Mouse (Mus musculus) stomach, postnatal 0 days (tissue): ENCODE measurements around the gene Neb. TPM values are rescaled to one million over a fixed set of nuclear protein-coding genes. Genes with fewer than 3 reads are reported as not detected.

Experiments
- ATAC-seq: fragments of 200-750 bp; cut with Nextera tagmentation; 2 replicates; pipeline ENCODE4 v1.8.0; 2017; ENCODE audit not compliant: low FRiP score, low TSS enrichment
- DNase-seq: peaks from one replicate; pipeline ENCODE4 v3.0.0-alpha.2; 2016; ENCODE audit warnings: low spot score
- H3K27ac ChIP-seq: fragments of 300-500 bp; sonication (generic); replicated peaks from 2 replicates; pipeline ENCODE4 v1.5.1; 2014; ENCODE audit warnings: mild to moderate bottlenecking, control low read depth
- H3K27me3 ChIP-seq: fragments of 300-500 bp; sonication (generic); 2 replicates; pipeline ENCODE4 v1.6.1; 2014; ENCODE audit warnings: low read length; ENCODE audit not compliant: control insufficient read depth, insufficient read depth
- H3K36me3 ChIP-seq: fragments of 300-500 bp; sonication (generic); 2 replicates; pipeline ENCODE4 v1.6.1; 2014; ENCODE audit warnings: low read length, mixed read lengths; ENCODE audit not compliant: control insufficient read depth, insufficient read depth
- H3K4me1 ChIP-seq: fragments of 300-500 bp; sonication (generic); replicated peaks from 2 replicates; pipeline ENCODE4 v1.6.1; 2014; ENCODE audit warnings: antibody characterized with exemption; ENCODE audit not compliant: control insufficient read depth, insufficient read depth
- H3K4me2 ChIP-seq: fragments of 300-500 bp; sonication (generic); replicated peaks from 2 replicates; pipeline ENCODE4 v1.6.1; 2014; ENCODE audit warnings: low read depth, mild to moderate bottlenecking, control low read depth, moderate library complexity
- H3K4me3 ChIP-seq: fragments of 300-500 bp; sonication (generic); 2 replicates; pipeline ENCODE4 v1.5.1; 2014; ENCODE audit warnings: low read depth, low read length, control low read depth
- H3K9ac ChIP-seq: fragments of 300-500 bp; sonication (generic); 2 replicates; pipeline ENCODE4 v1.6.1; 2014; ENCODE audit warnings: mild to moderate bottlenecking, low read length, control low read depth, mixed read lengths
- H3K9me3 ChIP-seq: fragments of 300-500 bp; sonication (generic); 2 replicates; pipeline ENCODE4 v1.6.1; 2016; ENCODE audit warnings: low read length; ENCODE audit not compliant: control insufficient read depth
- CTCF ChIP-seq: IDR thresholded peaks from 2 replicates; pipeline ENCODE4 v1.5.1; 2016; ENCODE audit warnings: antibody characterized with exemption, low read depth, mild to moderate bottlenecking, moderate library complexity
- EP300 ChIP-seq: optimal IDR thresholded peaks from 2 replicates; pipeline ENCODE3; 2016; ENCODE audit warnings: antibody characterized with exemption
- whole genome bisulfite sequencing: fragments of 180-500 bp; shearing (Covaris S2); extraction: QIAGEN DNeasy Blood & Tissue Kit; methylation state at CpG from one replicate; pipeline ENCODE4 v1.1.7; 2014; 5-methylcytosine and 5-hydroxymethylcytosine counted together
- polyA plus RNA-seq: library from polyadenylated mRNA; unstranded; fragments of >200 nt; fragmentation: Nextera tagmentation; extraction: Ambion mirVana; gene quantifications from 2 replicates; pipeline ENCODE4 v1.2.1, GENCODE M21; 2015

Neb gene
- polyA plus RNA-seq, 1 experiment from 2014 or later = 1.2 TPM

DNA sequence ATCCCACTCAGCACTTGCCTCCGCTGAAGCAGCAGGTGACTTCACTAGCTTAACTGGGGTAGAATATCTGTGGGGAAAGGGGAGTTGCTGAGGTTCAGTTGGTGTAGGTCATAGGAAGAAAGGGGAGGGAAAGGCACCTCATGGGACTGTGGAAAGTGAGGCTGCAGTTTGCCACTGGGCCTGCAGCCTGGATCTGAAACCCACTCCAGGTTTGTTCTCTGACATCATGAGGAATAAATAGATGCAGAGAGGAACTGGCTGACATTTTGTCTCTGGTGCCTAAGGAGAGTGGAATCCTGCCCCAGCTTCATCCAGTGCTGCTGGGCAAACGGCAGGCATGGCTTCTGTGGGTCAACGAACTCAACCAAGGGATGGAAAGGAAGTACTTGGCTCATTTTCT is 46.5 kb downstream of the Neb start:
- TF ChIP-seq EP300 (no peak), CTCF (no peak)
- 81% methylated on average over 3 of the region's 3 CpGs for WGBS
- H3K36me3 ChIP-seq = no peaks in the 10 kb centered on the region
- H3K9ac ChIP-seq = no peak overlapping the region
- no peak overlapping the region for H3K4me2 ChIP-seq
- DNase-seq (no peak), ATAC-seq (no peak)
- H3K4me1 ChIP-seq = no peaks in the 10 kb centered on the region
- H3K27me3 ChIP-seq = no peaks in the 10 kb centered on the region
- no peak overlapping the region for H3K27ac ChIP-seq
- H3K4me3 ChIP-seq = no peak overlapping the region
- no peaks in the 10 kb centered on the region for H3K9me3 ChIP-seq

DNA sequence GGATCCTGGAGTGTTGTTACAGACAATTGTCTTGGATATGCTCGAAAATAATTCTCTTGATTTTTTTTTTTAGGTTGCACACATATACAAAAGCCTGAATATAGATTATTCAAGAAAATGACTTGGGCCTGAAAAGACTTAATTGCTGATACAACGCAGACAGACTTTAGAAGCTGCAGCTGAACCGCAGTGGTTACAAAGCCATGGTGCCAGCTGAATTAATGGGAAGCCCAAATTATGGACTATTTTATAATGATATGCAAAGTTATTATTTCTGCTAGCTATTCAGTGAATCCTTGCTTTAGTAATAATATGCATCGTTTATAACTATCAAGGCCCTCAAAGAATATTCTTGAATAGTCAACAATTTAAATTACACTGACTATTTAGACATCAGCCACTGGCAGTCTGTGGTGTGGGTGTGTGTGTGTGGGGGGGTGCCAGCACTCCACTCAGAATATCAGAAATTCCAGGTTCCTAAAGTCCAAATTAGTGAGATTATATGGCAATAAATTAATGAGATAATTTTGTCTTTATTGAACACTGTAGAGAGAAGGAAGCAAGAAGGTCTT is 50.9 kb downstream of the Neb start:
- no peak overlapping the region for H3K4me3 ChIP-seq
- no peak overlapping the region for H3K27ac ChIP-seq
- no peak for DNase-seq
- H3K27me3 ChIP-seq = no peaks in the 10 kb centered on the region
- H3K4me2 ChIP-seq = no peak overlapping the region
- TF ChIP-seq EP300 = no peak
- no peak for TF ChIP-seq CTCF
- no peak overlapping the region for H3K9ac ChIP-seq
- 82% methylated on average over 4 of the region's 4 CpGs for WGBS
- H3K36me3 ChIP-seq = no peaks in the 10 kb centered on the region
- no peaks in the 10 kb centered on the region for H3K9me3 ChIP-seq
- no peaks in the 10 kb centered on the region for H3K4me1 ChIP-seq
- no peak for ATAC-seq

DNA sequence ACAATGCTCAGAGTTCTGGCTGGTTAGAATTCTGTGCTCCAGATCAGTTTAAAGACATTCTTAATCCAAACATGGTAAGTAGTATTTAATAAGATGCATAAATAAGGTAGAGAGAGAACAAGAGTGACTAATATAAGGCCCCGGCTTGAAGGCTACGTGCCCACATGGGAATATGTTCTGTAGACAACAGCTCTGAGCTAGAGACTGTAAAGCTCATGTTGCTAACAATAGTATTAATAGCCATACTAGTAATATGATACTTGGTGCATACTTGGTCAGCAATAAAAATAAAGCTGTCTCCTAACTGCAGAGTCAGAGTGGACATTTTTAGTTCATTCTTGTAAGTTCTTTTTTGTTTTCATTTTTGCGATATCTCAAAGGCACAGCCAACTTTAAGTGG is 56.4 kb downstream of the Neb start:
- TF ChIP-seq CTCF = no peak
- TF ChIP-seq EP300 = no peak
- H3K9me3 ChIP-seq = no peaks in the 10 kb centered on the region
- 58% methylated on average over 3 of the region's 3 CpGs for WGBS
- H3K27ac ChIP-seq = no peak overlapping the region
- no peak for DNase-seq
- H3K4me1 ChIP-seq = no peaks in the 10 kb centered on the region
- ATAC-seq = no peak
- H3K36me3 ChIP-seq = no peaks in the 10 kb centered on the region
- H3K27me3 ChIP-seq = no peaks in the 10 kb centered on the region
- no peak overlapping the region for H3K4me3 ChIP-seq
- H3K9ac ChIP-seq = no peak overlapping the region
- no peak overlapping the region for H3K4me2 ChIP-seq

DNA sequence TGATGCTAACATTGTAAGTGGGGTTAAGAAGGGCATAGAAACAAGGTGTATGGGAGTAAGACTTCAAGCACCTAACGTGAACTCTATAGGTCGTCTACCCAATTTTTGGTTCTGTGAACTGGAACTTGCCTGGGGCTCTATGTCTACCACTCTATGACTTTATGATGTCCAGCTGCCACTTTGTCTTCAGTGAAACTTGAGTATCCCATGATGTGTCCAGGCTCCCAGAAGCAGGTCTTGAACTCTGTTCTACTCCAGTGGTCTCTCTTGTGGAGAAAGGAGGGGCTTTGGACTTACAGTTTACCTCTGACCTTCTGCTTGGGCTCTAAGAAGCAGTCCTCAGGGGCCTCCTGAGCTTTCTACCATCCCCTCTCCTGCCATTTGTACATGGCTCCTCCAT is 58.1 kb downstream of the Neb start:
- no peaks in the 10 kb centered on the region for H3K27me3 ChIP-seq
- no peak overlapping the region for H3K9ac ChIP-seq
- H3K36me3 ChIP-seq = no peaks in the 10 kb centered on the region
- H3K27ac ChIP-seq = no peak overlapping the region
- H3K9me3 ChIP-seq = no peaks in the 10 kb centered on the region
- no peaks in the 10 kb centered on the region for H3K4me1 ChIP-seq
- H3K4me2 ChIP-seq = no peak overlapping the region
- 92% methylated on average over 2 of the region's 2 CpGs for WGBS
- TF ChIP-seq EP300 (no peak), CTCF (no peak)
- DNase-seq (no peak), ATAC-seq (no peak)
- H3K4me3 ChIP-seq = no peak overlapping the region

DNA sequence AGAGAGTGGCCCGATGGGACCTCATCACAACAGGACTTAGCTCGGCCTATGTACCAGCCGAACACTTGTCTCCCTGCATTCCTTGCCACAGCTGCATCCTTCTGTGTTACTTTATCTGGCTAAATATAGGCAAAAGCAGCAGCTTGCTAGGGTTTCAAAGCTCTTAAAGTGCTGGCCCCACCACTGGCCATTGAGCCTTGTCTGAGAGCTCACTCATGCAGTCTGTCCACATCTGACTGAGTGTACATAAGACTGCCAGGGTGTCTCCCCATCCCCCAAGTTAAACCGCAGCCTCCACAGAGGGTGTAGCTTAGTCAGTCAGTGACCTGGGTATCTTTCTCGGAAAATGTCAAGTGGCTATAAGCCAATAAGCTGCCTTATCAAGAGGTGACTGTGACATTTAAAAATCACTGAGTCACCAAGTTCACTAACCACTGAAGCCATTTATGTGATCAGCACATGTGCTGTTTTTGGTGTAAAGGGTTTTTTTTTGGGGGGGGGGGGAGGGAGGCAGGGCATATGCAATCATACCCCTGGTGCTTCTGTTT is 59.2 kb downstream of the Neb start:
- H3K4me1 ChIP-seq = no peaks in the 10 kb centered on the region
- H3K4me3 ChIP-seq = no peak overlapping the region
- peak; percentile 61 for DNase-seq
- no peaks in the 10 kb centered on the region for H3K36me3 ChIP-seq
- no peak overlapping the region for H3K9ac ChIP-seq
- WGBS = 46% methylated on average over 5 of the region's 5 CpGs
- peak; percentile 96 for ATAC-seq
- no peak overlapping the region for H3K4me2 ChIP-seq
- no peaks in the 10 kb centered on the region for H3K27me3 ChIP-seq
- H3K27ac ChIP-seq = no peak overlapping the region
- no peaks in the 10 kb centered on the region for H3K9me3 ChIP-seq
- no peak for TF ChIP-seq CTCF
- TF ChIP-seq EP300 = no peak

DNA sequence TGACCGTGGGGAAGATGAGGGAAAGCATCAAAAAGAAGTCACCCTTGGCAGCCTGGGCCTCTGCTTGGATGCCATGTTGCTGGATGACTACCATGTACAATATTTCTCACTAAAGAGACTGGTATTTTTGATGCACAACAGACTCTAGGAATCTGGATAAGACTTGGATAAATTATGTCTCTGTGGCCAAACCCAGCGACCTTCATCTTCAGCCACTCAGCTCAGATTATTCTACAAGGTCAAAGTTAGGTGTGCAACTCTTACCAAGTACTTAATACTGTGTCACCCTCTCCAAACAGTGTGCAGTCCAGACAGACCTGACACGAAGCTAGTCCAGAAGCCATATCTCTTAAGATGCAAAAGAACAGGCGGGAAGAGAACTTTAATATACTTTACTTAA is 60.8 kb downstream of the Neb start:
- Histone ChIP-seq H3K27ac (no peak overlapping the region), H3K36me3 (no peaks in the 10 kb centered on the region), H3K4me1 (no peaks in the 10 kb centered on the region), H3K4me3 (no peak overlapping the region), H3K9me3 (no peaks in the 10 kb centered on the region), H3K27me3 (no peaks in the 10 kb centered on the region), H3K9ac (no peak overlapping the region), H3K4me2 (no peak overlapping the region)
- DNase-seq (no peak), ATAC-seq (no peak)
- TF ChIP-seq EP300 (no peak), CTCF (no peak)
- 70% methylated on average over 4 of the region's 4 CpGs for WGBS
